Mouse (Mus musculus) ovary, adult 18-20 months (tissue): ENCODE measurements at regions not wholly inside any gene's neighbourhood (a gene's known extent, or its start where the extent isn't known, plus 50 kb on each side); places are given as distances from the start of the nearest gene placed in this dataset.

Source experiments
- DNase-seq: peaks from one replicate; pipeline ENCODE4 v3.0.0; 2022; ENCODE audit warnings: low spot score, mixed read lengths

GRCm38 (mm10) chr15:50423082-50423665 lies 3461.5 kb upstream of the Gm7489 start:
- no peak for DNase-seq

- DNase-seq: no peak
Measured at GRCm38 (mm10) chr15:50449604-50450003, 3435.1 kb upstream of the Gm7489 start.

- no peak for DNase-seq
Measured at GRCm38 (mm10) chr15:50472626-50473025, 3412.1 kb upstream of the Gm7489 start.

- no peak for DNase-seq
Measured at GRCm38 (mm10) chr15:50498716-50499115, 3386.0 kb upstream of the Gm7489 start.

GRCm38 (mm10) chr15:50507999-50508624 lies 3376.6 kb upstream of the Gm7489 start:
- DNase-seq: peak; percentile 1

- DNase-seq: no peak
Measured at GRCm38 (mm10) chr15:50513036-50513435, 3371.7 kb upstream of the Gm7489 start.

GRCm38 (mm10) chr15:50524841-50525240 lies 3359.9 kb upstream of the Gm7489 start:
- no peak for DNase-seq

- DNase-seq: no peak
Measured at GRCm38 (mm10) chr15:50534490-50534889, 3350.2 kb upstream of the Gm7489 start.

GRCm38 (mm10) chr15:50563611-50564010 lies 3321.1 kb upstream of the Gm7489 start:
- DNase-seq: no peak

- no peak for DNase-seq
Measured at GRCm38 (mm10) chr15:50580811-50581210, 3303.9 kb upstream of the Gm7489 start.

- no peak for DNase-seq
Measured at GRCm38 (mm10) chr15:50583951-50584350, 3300.8 kb upstream of the Gm7489 start.

GRCm38 (mm10) chr15:50585496-50585895 lies 3299.2 kb upstream of the Gm7489 start:
- DNase-seq: no peak
